ENCODE assay signal across 8 mouse cellular contexts in genomic region chr1:44553166-44553898, GRCm38 (mm10). TPM values are rescaled to one million over a fixed set of nuclear protein-coding genes. Genes with fewer than 3 reads are reported as not detected.
DNase-seq lines count a peak whose midpoint lies in the region; ATAC-seq lines count a peak whose summit lies in the region.
"Had no signal": no experiment of that assay in that cellular context is flagged by ENCODE, and none has a peak within 500 bp of the region (broad histone marks: within the 10 kb centered on the region; RNA-seq: fewer than 3 reads in every experiment).

No protein-coding gene starts in this region.

- peaks cover 7% of the 10 kb centered on the region; the same call in 1 of the 2 replicates for H3K27me3 ChIP-seq in forebrain, embryonic 12.5 days
- H3K27me3 ChIP-seq in hindbrain, embryonic 12.5 days: no peaks in the 10 kb centered on the region
- no peaks in the 10 kb centered on the region for H3K27me3 ChIP-seq in limb, embryonic 10.5 days (ENCODE audit: low read depth, poor library complexity, severe bottlenecking)
- no peaks in the 10 kb centered on the region for H3K27me3 ChIP-seq in neural tube, embryonic 14.5 days (ENCODE audit: control insufficient read depth, insufficient read depth, low read length)

- no peaks in the 10 kb centered on the region for H3K9me3 ChIP-seq in forebrain, embryonic 12.5 days
- no peaks in the 10 kb centered on the region for H3K9me3 ChIP-seq in hindbrain, embryonic 12.5 days (replicated peaks)
- no peaks in the 10 kb centered on the region for H3K9me3 ChIP-seq in limb, embryonic 10.5 days (replicated peaks)
- no peaks in the 10 kb centered on the region for H3K9me3 ChIP-seq in neural tube, embryonic 14.5 days (ENCODE audit: control insufficient read depth, low read length)

- peaks cover 25% of the 10 kb centered on the region for H3K4me1 ChIP-seq in forebrain, embryonic 12.5 days
- peaks cover 14% of the 10 kb centered on the region for H3K4me1 ChIP-seq in hindbrain, embryonic 12.5 days
- peaks cover 28% of the 10 kb centered on the region for H3K4me1 ChIP-seq in limb, embryonic 10.5 days
- H3K4me1 ChIP-seq in neural tube, embryonic 14.5 days (ENCODE audit: control insufficient read depth, insufficient read depth, low read length): no peaks in the 10 kb centered on the region

- H3K4me2 ChIP-seq in forebrain, embryonic 12.5 days: peak overlapping the region; percentile 77
- peak overlapping the region; percentile 95 for H3K4me2 ChIP-seq in hindbrain, embryonic 12.5 days (replicated peaks)
- peak overlapping the region; percentile 95; the same call in 1 of the 2 replicates for H3K4me2 ChIP-seq in neural tube, embryonic 14.5 days (ENCODE audit: low read depth, low read length)

- 8% methylated on average over 6 of the region's 6 CpGs for WGBS in forebrain, embryonic 12.5 days
- 25% methylated on average over 6 of the region's 6 CpGs for WGBS in hindbrain, embryonic 12.5 days
- WGBS in limb, embryonic 10.5 days: 48% methylated on average over 6 of the region's 6 CpGs
- WGBS in neural tube, embryonic 14.5 days: 39% methylated on average over 6 of the region's 6 CpGs

- ATAC-seq in forebrain, embryonic 12.5 days (ENCODE audit: low FRiP score): peak; percentile 68
- 0 out of 2 replicates have a peak, but pooled peaks have one; percentile 16 for ATAC-seq in hindbrain, embryonic 12.5 days (ENCODE audit: low FRiP score)
- ATAC-seq in neural tube, embryonic 14.5 days (ENCODE audit: low read depth): no peak

- peak; percentile 28 for DNase-seq in 3134 (ENCODE audit: extremely low read depth, insufficient read length, low spot score)
- peak; percentile 77 for DNase-seq in NIH3T3 (ENCODE audit: low read depth)
- DNase-seq in limb, embryonic 10.5 days (ENCODE audit: low spot score): peak; percentile 38
- DNase-seq in spleen, adult 12 weeks (ENCODE audit: low spot score): no peak

- no peak overlapping the region for H3K9ac ChIP-seq in forebrain, embryonic 12.5 days
- H3K9ac ChIP-seq in hindbrain, embryonic 12.5 days: no peak overlapping the region
- no peak overlapping the region for H3K9ac ChIP-seq in neural tube, embryonic 14.5 days (replicated peaks; ENCODE audit: low read depth, low read length)

- H3K27ac ChIP-seq in forebrain, embryonic 12.5 days: peak overlapping the region; percentile 78
- 0 out of 2 replicates have a peak overlapping the region, but pooled peaks have one; percentile 23 for H3K27ac ChIP-seq in hindbrain, embryonic 12.5 days
- H3K27ac ChIP-seq in limb, embryonic 10.5 days: peak overlapping the region; percentile 99
- H3K27ac ChIP-seq in neural tube, embryonic 14.5 days (ENCODE audit: low read depth, low read length): no peak overlapping the region; the same call in 1 of the 2 replicates
- H3K27ac ChIP-seq: left cerebral cortex, adult 2 months had no signal

- H3K4me3 ChIP-seq in forebrain, embryonic 12.5 days (replicated peaks): peak overlapping the region; percentile 55
- H3K4me3 ChIP-seq in hindbrain, embryonic 12.5 days: peak overlapping the region; percentile 6; the same call in 1 of the 2 replicates
- H3K4me3 ChIP-seq in limb, embryonic 10.5 days: peak overlapping the region; percentile 88
- no peak overlapping the region for H3K4me3 ChIP-seq in neural tube, embryonic 14.5 days (ENCODE audit: low read depth, low read length)

- H3K36me3 ChIP-seq in forebrain, embryonic 12.5 days (replicated peaks): no peaks in the 10 kb centered on the region
- H3K36me3 ChIP-seq in hindbrain, embryonic 12.5 days: no peaks in the 10 kb centered on the region
- no peaks in the 10 kb centered on the region; the same call in 1 of the 2 replicates for H3K36me3 ChIP-seq in limb, embryonic 10.5 days
- H3K36me3 ChIP-seq in neural tube, embryonic 14.5 days (ENCODE audit: control insufficient read depth, insufficient read depth, low read length): no peaks in the 10 kb centered on the region

RNA-seq across cellular contexts. Expression of gene Gulp1, which starts 2.0 kb away (rescaled TPM):
- polyA plus RNA-seq in forebrain, embryonic 12.5 days (2016; fragmentation: Nextera tagmentation; extraction: Ambion mirVana): 20.4 and 20.8 TPM in 2 replicates
- 22.8 and 27.2 TPM in 2 replicates for polyA plus RNA-seq in hindbrain, embryonic 12.5 days (2016; fragmentation: Nextera tagmentation; extraction: Ambion mirVana)
- 24.2 and 33.0 TPM in 2 replicates for polyA plus RNA-seq in limb, embryonic 10.5 days (2016; fragmentation: Nextera tagmentation; extraction: Ambion mirVana)
- polyA plus RNA-seq in neural tube, embryonic 14.5 days (2014; fragmentation: Nextera tagmentation; extraction: Ambion mirVana): 3.1 and 8.9 TPM in 2 replicates
